8 mouse cellular contexts compared by ENCODE assay signal in genomic region chr8:120520707-120521590, GRCm38 (mm10).
DNase-seq lines count a peak whose midpoint lies in the region; ATAC-seq and TF ChIP-seq lines count a peak whose summit lies in the region.

No protein-coding gene starts in this region.

- ATAC-seq in kidney, embryonic 16.5 days (ENCODE audit: low FRiP score, low TSS enrichment): peak; percentile 52
- peak; percentile 38 for ATAC-seq in heart, embryonic 12.5 days (ENCODE audit: insufficient number of reproducible peaks, low FRiP score)
- ATAC-seq in limb, embryonic 14.5 days (ENCODE audit: low FRiP score, low read depth): peak; percentile 29; the same call in 1 of the 2 replicates
- peak; percentile 54 for ATAC-seq in neural tube, embryonic 15.5 days (ENCODE audit: low FRiP score)

- H3K36me3 ChIP-seq in kidney, embryonic 16.5 days (ENCODE audit: insufficient read depth, low read length): no peaks in the 10 kb centered on the region
- no peaks in the 10 kb centered on the region for H3K36me3 ChIP-seq in heart, embryonic 12.5 days
- no peaks in the 10 kb centered on the region for H3K36me3 ChIP-seq in limb, embryonic 14.5 days (ENCODE audit: control insufficient read depth, insufficient read depth, low read length)
- no peaks in the 10 kb centered on the region for H3K36me3 ChIP-seq in neural tube, embryonic 15.5 days

- H3K9me3 ChIP-seq in kidney, embryonic 16.5 days (ENCODE audit: low read length): no peaks in the 10 kb centered on the region
- no peaks in the 10 kb centered on the region for H3K9me3 ChIP-seq in heart, embryonic 12.5 days (replicated peaks)
- no peaks in the 10 kb centered on the region for H3K9me3 ChIP-seq in limb, embryonic 14.5 days (ENCODE audit: control insufficient read depth, low read length)
- no peaks in the 10 kb centered on the region for H3K9me3 ChIP-seq in neural tube, embryonic 15.5 days (replicated peaks)

- 21% methylated on average over 20 of the region's 20 CpGs for WGBS in kidney, embryonic 16.5 days
- 21% methylated on average over 20 of the region's 20 CpGs for WGBS in heart, embryonic 12.5 days
- 20% methylated on average over 17 of the region's 20 CpGs for WGBS in limb, embryonic 14.5 days
- WGBS in neural tube, embryonic 15.5 days: 14% methylated on average over 20 of the region's 20 CpGs

- peak overlapping the region; percentile 54; the same call in 1 of the 2 replicates for H3K27ac ChIP-seq in kidney, embryonic 16.5 days (ENCODE audit: low read length)
- H3K27ac ChIP-seq in heart, embryonic 12.5 days (ENCODE audit: poor library complexity, severe bottlenecking): peak overlapping the region; percentile 45; the same call in 1 of the 2 replicates
- H3K27ac ChIP-seq in limb, embryonic 14.5 days (replicated peaks; ENCODE audit: low read depth, low read length): no peak overlapping the region
- peak overlapping the region; percentile 76 for H3K27ac ChIP-seq in neural tube, embryonic 15.5 days (replicated peaks)

- peaks cover 58% of the 10 kb centered on the region for H3K4me1 ChIP-seq in kidney, embryonic 16.5 days (ENCODE audit: insufficient read depth, low read length)
- peaks cover 94% of the 10 kb centered on the region for H3K4me1 ChIP-seq in heart, embryonic 12.5 days (replicated peaks)
- H3K4me1 ChIP-seq in limb, embryonic 14.5 days (ENCODE audit: control insufficient read depth, insufficient read depth, low read length): peaks cover 53% of the 10 kb centered on the region
- H3K4me1 ChIP-seq in neural tube, embryonic 15.5 days: peaks cover 95% of the 10 kb centered on the region

- no peak for TF ChIP-seq POLR2A in limb, embryonic 14.5 days (IDR thresholded peaks at IDR 0.05; ENCODE audit: borderline replicate concordance, extremely low read depth, insufficient read depth, insufficient read length)

- no peak overlapping the region for H3K4me3 ChIP-seq in kidney, embryonic 16.5 days (ENCODE audit: low read length)
- no peak overlapping the region for H3K4me3 ChIP-seq in heart, embryonic 12.5 days
- H3K4me3 ChIP-seq in limb, embryonic 14.5 days (replicated peaks; ENCODE audit: low read length): no peak overlapping the region
- no peak overlapping the region for H3K4me3 ChIP-seq in neural tube, embryonic 15.5 days (replicated peaks)

- peak overlapping the region; percentile 39; the same call in 1 of the 2 replicates for H3K9ac ChIP-seq in kidney, embryonic 16.5 days (replicated peaks; ENCODE audit: low read length)
- H3K9ac ChIP-seq in heart, embryonic 12.5 days: peak overlapping the region; percentile 60
- 0 out of 2 replicates have a peak overlapping the region, but pooled peaks have one; percentile 8 for H3K9ac ChIP-seq in limb, embryonic 14.5 days (ENCODE audit: low read depth, low read length, severe bottlenecking)
- peak overlapping the region; percentile 28; the same call in 1 of the 2 replicates for H3K9ac ChIP-seq in neural tube, embryonic 15.5 days (replicated peaks)

- H3K27me3 ChIP-seq in kidney, embryonic 16.5 days (ENCODE audit: insufficient read depth, low read length): no peaks in the 10 kb centered on the region
- no peaks in the 10 kb centered on the region for H3K27me3 ChIP-seq in heart, embryonic 12.5 days (replicated peaks)
- no peaks in the 10 kb centered on the region for H3K27me3 ChIP-seq in limb, embryonic 14.5 days (ENCODE audit: control insufficient read depth, insufficient read depth, low read length)
- H3K27me3 ChIP-seq in neural tube, embryonic 15.5 days (replicated peaks): no peaks in the 10 kb centered on the region

- 0 out of 2 replicates have a peak overlapping the region, but pooled peaks have one; percentile 4 for H3K4me2 ChIP-seq in kidney, embryonic 16.5 days (replicated peaks; ENCODE audit: low read depth, low read length)
- H3K4me2 ChIP-seq in heart, embryonic 12.5 days: peak overlapping the region; percentile 37
- no peak overlapping the region for H3K4me2 ChIP-seq in limb, embryonic 14.5 days (replicated peaks; ENCODE audit: low read depth, low read length, severe bottlenecking)
- peak overlapping the region; percentile 30 for H3K4me2 ChIP-seq in neural tube, embryonic 15.5 days

- no peak for DNase-seq in kidney, postnatal 36 days
- peak; percentile 91 for DNase-seq in cerebellum, adult 9-10 months
- no peak for DNase-seq in limb, embryonic 14.5 days (ENCODE audit: low spot score)
- DNase-seq in frontal cortex, postnatal 36 days (ENCODE audit: low spot score in 2 of 2): no peak
- no peak for DNase-seq in gastrocnemius, postnatal 25 days

Comparison
In these comparisons a context has a peak if more than half of its experiments do, and no peak if none do; other contexts are left out.
1. H3K9ac ChIP-seq: peak in every context shown above with its lines; median percentile 60 in heart, embryonic 12.5 days; 39 in kidney, embryonic 16.5 days; 28 in neural tube, embryonic 15.5 days; 8 in limb, embryonic 14.5 days.